Mouse (Mus musculus): ENCODE results near the gene Aldh3b2. TPM values are rescaled to one million over a fixed set of nuclear protein-coding genes. Genes with fewer than 3 reads are reported as not detected.

Aldh3b2 gene
- polyA plus RNA-seq, 1 experiment from 2014 or later = not detected

DNA sequence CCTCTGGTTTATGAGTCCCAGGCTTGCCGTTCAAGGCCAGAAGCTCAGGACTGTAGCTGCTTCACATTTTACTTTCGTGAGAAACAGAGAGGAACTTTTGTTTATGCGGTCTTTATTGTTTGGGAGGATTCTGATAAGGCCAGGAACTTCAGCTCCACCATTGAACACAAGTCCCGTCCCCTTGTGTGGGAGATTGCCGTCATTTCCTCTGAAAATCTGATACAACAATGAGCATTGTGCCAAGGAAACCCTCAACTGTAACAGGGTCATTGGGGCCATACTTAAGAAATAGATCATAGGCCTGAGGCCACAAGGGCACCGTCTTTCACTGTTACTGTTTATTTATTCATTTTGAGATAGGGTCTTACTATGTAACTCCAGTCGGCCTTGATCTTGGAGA lies 51.1 kb downstream of the Aldh3b2 start:
- Histone ChIP-seq H3K4me2 (no peak overlapping the region), H3K36me3 (ENCODE audit: poor library complexity, severe bottlenecking) (no peaks in the 10 kb centered on the region), H3K27ac (no peak overlapping the region), H3K27me3 (no peaks in the 10 kb centered on the region), H3K9ac (no peak overlapping the region), H3K4me1 (peaks cover 9% of the 10 kb centered on the region; the same call in 1 of the 2 replicates), H3K4me3 (no peak overlapping the region), H3K9me3 (replicated peaks) (peaks cover 7% of the 10 kb centered on the region)
- 82% methylated on average over 7 of the region's 7 CpGs for WGBS
- ATAC-seq = no peak

DNA sequence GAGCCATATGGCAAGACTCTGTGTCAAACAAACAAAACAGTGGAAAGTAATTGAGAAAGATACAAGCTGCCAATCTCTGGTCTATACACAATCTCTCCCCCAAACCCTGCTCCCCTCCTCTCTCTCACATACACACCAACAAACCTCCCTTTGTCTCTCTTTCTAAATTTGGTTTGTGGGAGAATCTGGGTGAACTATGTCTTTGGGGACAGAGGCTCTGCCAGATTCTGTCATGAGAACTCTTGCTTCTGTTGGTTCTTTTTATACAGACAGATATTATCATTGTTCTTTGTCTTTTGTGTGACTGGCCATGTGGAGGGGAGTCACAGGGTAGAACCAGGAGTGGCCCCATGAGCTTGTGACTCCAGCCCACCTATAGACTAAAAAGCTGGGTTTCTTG lies 55.4 kb downstream of the Aldh3b2 start:
- H3K4me1 ChIP-seq = no peaks in the 10 kb centered on the region
- H3K4me2 ChIP-seq = no peak overlapping the region
- ATAC-seq = no peak
- H3K36me3 ChIP-seq (ENCODE audit: poor library complexity, severe bottlenecking) = no peaks in the 10 kb centered on the region
- no peaks in the 10 kb centered on the region for H3K27me3 ChIP-seq
- H3K4me3 ChIP-seq = no peak overlapping the region
- H3K27ac ChIP-seq = no peak overlapping the region
- peaks cover 7% of the 10 kb centered on the region for H3K9me3 ChIP-seq (replicated peaks)
- H3K9ac ChIP-seq = no peak overlapping the region

Other genes starting within 250 kb of the Aldh3b2 start
- 43.3 and 52.7 TPM in 2 replicates for gene Kmt5b, start 204.9 kb upstream of the Aldh3b2 start, polyA plus RNA-seq (2015; fragmentation: Nextera tagmentation; extraction: Ambion mirVana)
- 53.1 and 54.8 TPM in 2 replicates for gene Chka, start 120.6 kb upstream of the Aldh3b2 start, polyA plus RNA-seq (2015; fragmentation: Nextera tagmentation; extraction: Ambion mirVana)
- gene Tcirg1, start 65.2 kb upstream of the Aldh3b2 start, polyA plus RNA-seq (2015; fragmentation: Nextera tagmentation; extraction: Ambion mirVana) = 10.4 and 11.3 TPM in 2 replicates
- 197 and 208 TPM in 2 replicates for gene Ndufs8, start 59.6 kb upstream of the Aldh3b2 start, polyA plus RNA-seq (2015; fragmentation: Nextera tagmentation; extraction: Ambion mirVana)
- 1.1 TPM in 2 replicates for gene Aldh3b1, start 42.5 kb upstream of the Aldh3b2 start, polyA plus RNA-seq (2015; fragmentation: Nextera tagmentation; extraction: Ambion mirVana)
- gene Unc93b1, start 37.1 kb upstream of the Aldh3b2 start, polyA plus RNA-seq (2015; fragmentation: Nextera tagmentation; extraction: Ambion mirVana) = 3.8 and 5.3 TPM in 2 replicates
- gene Aldh3b3, start 13.7 kb upstream of the Aldh3b2 start, polyA plus RNA-seq (2015; fragmentation: Nextera tagmentation; extraction: Ambion mirVana) = not detected in 2 replicates
- 0.68 and 1.4 TPM in 2 replicates for gene Acy3, start 14.2 kb downstream of the Aldh3b2 start, polyA plus RNA-seq (2015; fragmentation: Nextera tagmentation; extraction: Ambion mirVana)
- not detected in 2 replicates for gene Tbx10, start 20.4 kb downstream of the Aldh3b2 start, polyA plus RNA-seq (2015; fragmentation: Nextera tagmentation; extraction: Ambion mirVana)
- gene Nudt8, start 28.3 kb downstream of the Aldh3b2 start, polyA plus RNA-seq (2015; fragmentation: Nextera tagmentation; extraction: Ambion mirVana) = 25.8 and 28.2 TPM in 2 replicates
- gene Gm49405, start 28.3 kb downstream of the Aldh3b2 start, polyA plus RNA-seq (2015; fragmentation: Nextera tagmentation; extraction: Ambion mirVana) = 5.4 and 5.7 TPM in 2 replicates
- 5.5 and 5.7 TPM in 2 replicates for gene Doc2g, start 31.0 kb downstream of the Aldh3b2 start, polyA plus RNA-seq (2015; fragmentation: Nextera tagmentation; extraction: Ambion mirVana)
- gene Ndufv1, start 40.5 kb downstream of the Aldh3b2 start, polyA plus RNA-seq (2015; fragmentation: Nextera tagmentation; extraction: Ambion mirVana) = 202 and 216 TPM in 2 replicates
- gene Gstp1, start 65.7 kb downstream of the Aldh3b2 start, polyA plus RNA-seq (2015; fragmentation: Nextera tagmentation; extraction: Ambion mirVana) = 390 and 392 TPM in 2 replicates
- 1.0 and 2.5 TPM in 2 replicates for gene Gstp2, start 73.7 kb downstream of the Aldh3b2 start, polyA plus RNA-seq (2015; fragmentation: Nextera tagmentation; extraction: Ambion mirVana)
- not detected in 2 replicates for gene Gstp3, start 87.2 kb downstream of the Aldh3b2 start, polyA plus RNA-seq (2015; fragmentation: Nextera tagmentation; extraction: Ambion mirVana)
- not detected in 2 replicates for gene Cabp2, start 109.2 kb downstream of the Aldh3b2 start, polyA plus RNA-seq (2015; fragmentation: Nextera tagmentation; extraction: Ambion mirVana)
- gene Cdk2ap2, start 124.9 kb downstream of the Aldh3b2 start, polyA plus RNA-seq (2015; fragmentation: Nextera tagmentation; extraction: Ambion mirVana) = 77.4 and 80.3 TPM in 2 replicates
- 21.1 and 32.0 TPM in 2 replicates for gene Pitpnm1, start 127.7 kb downstream of the Aldh3b2 start, polyA plus RNA-seq (2015; fragmentation: Nextera tagmentation; extraction: Ambion mirVana)
- 73.7 and 75.9 TPM in 2 replicates for gene Aip, start 153.5 kb downstream of the Aldh3b2 start, polyA plus RNA-seq (2015; fragmentation: Nextera tagmentation; extraction: Ambion mirVana)
- 0.04 TPM in 1 of 2 replicates, not detected in the other for gene Gpr152, start 167.5 kb downstream of the Aldh3b2 start, polyA plus RNA-seq (2015; fragmentation: Nextera tagmentation; extraction: Ambion mirVana)
- 0.09 and 0.13 TPM in 2 replicates for gene Cabp4, start 171.7 kb downstream of the Aldh3b2 start, polyA plus RNA-seq (2015; fragmentation: Nextera tagmentation; extraction: Ambion mirVana)
- gene Coro1b, start 176.3 kb downstream of the Aldh3b2 start, polyA plus RNA-seq (2015; fragmentation: Nextera tagmentation; extraction: Ambion mirVana) = 126 and 144 TPM in 2 replicates
- gene Ptprcap, start 181.3 kb downstream of the Aldh3b2 start, polyA plus RNA-seq (2015; fragmentation: Nextera tagmentation; extraction: Ambion mirVana) = 0.33 and 0.65 TPM in 2 replicates
- 56.6 and 61.6 TPM in 2 replicates for gene Rps6kb2, start 191.0 kb downstream of the Aldh3b2 start, polyA plus RNA-seq (2015; fragmentation: Nextera tagmentation; extraction: Ambion mirVana)
- gene Carns1, start 203.2 kb downstream of the Aldh3b2 start, polyA plus RNA-seq (2015; fragmentation: Nextera tagmentation; extraction: Ambion mirVana) = 2.4 and 2.5 TPM in 2 replicates
- gene Tbc1d10c, start 219.0 kb downstream of the Aldh3b2 start, polyA plus RNA-seq (2015; fragmentation: Nextera tagmentation; extraction: Ambion mirVana) = 0.77 and 0.82 TPM in 2 replicates
- 664 and 700 TPM in 2 replicates for gene Ppp1ca, start 219.7 kb downstream of the Aldh3b2 start, polyA plus RNA-seq (2015; fragmentation: Nextera tagmentation; extraction: Ambion mirVana)
- 28.9 and 34.7 TPM in 2 replicates for gene Rad9a, start 229.3 kb downstream of the Aldh3b2 start, polyA plus RNA-seq (2015; fragmentation: Nextera tagmentation; extraction: Ambion mirVana)
- gene Clcf1, start 241.9 kb downstream of the Aldh3b2 start, polyA plus RNA-seq (2015; fragmentation: Nextera tagmentation; extraction: Ambion mirVana) = 0.63 and 0.76 TPM in 2 replicates
- gene AC109138.7, start 242.0 kb downstream of the Aldh3b2 start, polyA plus RNA-seq (2015; fragmentation: Nextera tagmentation; extraction: Ambion mirVana) = not detected in 2 replicates

Data from forebrain, embryonic 13.5 days (tissue).